Mouse (Mus musculus): ENCODE data around the gene Idh1.

Gene Idh1

GRCm38 (mm10) chr1:65178126-65178901 is 8.0 kb downstream of the Idh1 start:
- in situ Hi-C loops (cut with MboI; ENCODE audit: unreplicated experiment in 2 of 2), result loop anchor here (5.0 to 25.0 kb wide), 6 partner anchors 66 to 1859 kb away; partner anchors contain the start of genes Lancl1 (in 1 of the 2) and Rpe (in 1 of the 2)

- in situ Hi-C loops (cut with MboI; ENCODE audit: unreplicated experiment in 2 of 2), result loop anchor here (5.0 to 25.0 kb wide), 6 partner anchors 65 to 1860 kb away; partner anchors contain the start of genes Lancl1 (in 1 of the 2) and Rpe (in 1 of the 2)
These were observed 8.8 kb downstream of the Idh1 start for GRCm38 (mm10) chr1:65177452-65177851.

- in situ Hi-C loops (cut with MboI; ENCODE audit: unreplicated experiment in 2 of 2), result loop anchor here (5.0 to 25.0 kb wide), 6 partner anchors 65 to 1860 kb away; partner anchors contain the start of genes Lancl1 (in 1 of the 2) and Rpe (in 1 of the 2)
These were observed 9.4 kb downstream of the Idh1 start for GRCm38 (mm10) chr1:65176912-65177311.

- in situ Hi-C loops (cut with MboI; ENCODE audit: unreplicated experiment in 2 of 2), result loop anchor here (5.0 to 25.0 kb wide), 6 partner anchors 64 to 1861 kb away; partner anchors contain the start of genes Lancl1 (in 1 of the 2) and Rpe (in 1 of the 2)
These were observed 10.1 kb downstream of the Idh1 start for GRCm38 (mm10) chr1:65176171-65176570.

GRCm38 (mm10) chr1:65173716-65174115 is 12.6 kb downstream of the Idh1 start:
- in situ Hi-C loops (cut with MboI; ENCODE audit: unreplicated experiment in 2 of 2), result loop anchor here in 1 of 2 experiments (10.0 kb wide), 1 partner anchor 459 kb away; no protein-coding TSS in a partner anchor

- in situ Hi-C loops (cut with MboI; ENCODE audit: unreplicated experiment in 2 of 2), result loop anchor here in 1 of 2 experiments (10.0 kb wide), 1 partner anchor 457 kb away; no protein-coding TSS in a partner anchor
These were observed 14.7 kb downstream of the Idh1 start for GRCm38 (mm10) chr1:65171579-65171978.

- in situ Hi-C loops (cut with MboI; ENCODE audit: unreplicated experiment in 2 of 2), result loop anchor here in 1 of 2 experiments (10.0 kb wide), 1 partner anchor 455 kb away; no protein-coding TSS in a partner anchor
These were observed 16.4 kb downstream of the Idh1 start for GRCm38 (mm10) chr1:65169947-65170346.

- in situ Hi-C loops (cut with MboI; ENCODE audit: unreplicated experiment in 2 of 2), result no loop called here
These were observed 16.8 kb downstream of the Idh1 start for GRCm38 (mm10) chr1:65169536-65169935.

- in situ Hi-C loops (cut with MboI; ENCODE audit: unreplicated experiment in 2 of 2), result no loop called here
These were observed 18.8 kb downstream of the Idh1 start for GRCm38 (mm10) chr1:65167496-65167895.

GRCm38 (mm10) chr1:65162210-65162609 is 24.1 kb downstream of the Idh1 start:
- in situ Hi-C loops (cut with MboI; ENCODE audit: unreplicated experiment in 2 of 2), result no loop called here

GRCm38 (mm10) chr1:65156111-65156510 is 30.2 kb downstream of the Idh1 start:
- in situ Hi-C loops (cut with MboI; ENCODE audit: unreplicated experiment in 2 of 2), result no loop called here

- in situ Hi-C loops (cut with MboI; ENCODE audit: unreplicated experiment in 2 of 2), result no loop called here
These were observed 31.5 kb downstream of the Idh1 start for GRCm38 (mm10) chr1:65154814-65155213.

GRCm38 (mm10) chr1:65147971-65148370 is 38.3 kb downstream of the Idh1 start:
- in situ Hi-C loops (cut with MboI; ENCODE audit: unreplicated experiment in 2 of 2), result no loop called here

GRCm38 (mm10) chr1:65147326-65147725 is 39.0 kb downstream of the Idh1 start:
- in situ Hi-C loops (cut with MboI; ENCODE audit: unreplicated experiment in 2 of 2), result no loop called here

- in situ Hi-C loops (cut with MboI; ENCODE audit: unreplicated experiment in 2 of 2), result no loop called here
These were observed 39.7 kb downstream of the Idh1 start for GRCm38 (mm10) chr1:65146601-65147000.

GRCm38 (mm10) chr1:65144783-65145182 is 41.5 kb downstream of the Idh1 start:
- in situ Hi-C loops (cut with MboI; ENCODE audit: unreplicated experiment in 2 of 2), result no loop called here

GRCm38 (mm10) chr1:65137560-65137959 is 48.7 kb downstream of the Idh1 start:
- in situ Hi-C loops (cut with MboI; ENCODE audit: unreplicated experiment in 2 of 2), result no loop called here

- in situ Hi-C loops (cut with MboI; ENCODE audit: unreplicated experiment in 2 of 2), result no loop called here
These were observed 53.5 kb downstream of the Idh1 start for GRCm38 (mm10) chr1:65132833-65133232.

- in situ Hi-C loops (cut with MboI; ENCODE audit: unreplicated experiment in 2 of 2), result no loop called here
These were observed 54.6 kb downstream of the Idh1 start for GRCm38 (mm10) chr1:65131671-65132070.

- in situ Hi-C loops (cut with MboI; ENCODE audit: unreplicated experiment in 2 of 2), result no loop called here
These were observed 56.1 kb downstream of the Idh1 start for GRCm38 (mm10) chr1:65130226-65130625.

GRCm38 (mm10) chr1:65129634-65130180 is 56.6 kb downstream of the Idh1 start:
- in situ Hi-C loops (cut with MboI; ENCODE audit: unreplicated experiment in 2 of 2), result no loop called here
